Mouse (Mus musculus): ENCODE results near the gene Eml2.

GRCm38 (mm10) chr7:19217492-19217891 lies 41.3 kb downstream of the Eml2 start:
- no peak for TF ChIP-seq CHD2 (IDR thresholded peaks at IDR 0.05; ENCODE audit: low read depth, low read length)
- no peak for TF ChIP-seq MAFK (IDR thresholded peaks at IDR 0.05; ENCODE audit: insufficient read depth, low read depth, low read length)
- no peak for TF ChIP-seq ZC3H11A (IDR thresholded peaks at IDR 0.05; ENCODE audit: borderline replicate concordance, low read depth, low read length)
- TF ChIP-seq ZNF384 (IDR thresholded peaks at IDR 0.05; ENCODE audit: low read depth, low read length), result no peak
- TF ChIP-seq HCFC1 (IDR thresholded peaks at IDR 0.05; ENCODE audit: borderline replicate concordance, insufficient read depth, low read length), result no peak
